Mouse (Mus musculus) neural tube, embryonic 12.5 days (tissue): ENCODE measurements around the gene Cbx6. TPM values are rescaled to one million over a fixed set of nuclear protein-coding genes. Genes with fewer than 3 reads are reported as not detected.

Experiments
- ATAC-seq: fragments of 200-750 bp; cut with Nextera tagmentation; 2 replicates; pipeline ENCODE4 v1.8.0; 2017; ENCODE audit warnings: low read depth, mild to moderate bottlenecking, moderate TSS enrichment, moderate library complexity; ENCODE audit not compliant: low FRiP score
- H3K27ac ChIP-seq: fragments of 300-500 bp; sonication (generic); 2 replicates; pipeline ENCODE4 v1.5.1; 2016
- H3K27me3 ChIP-seq: fragments of 300-500 bp; sonication (generic); replicated peaks from 2 replicates; pipeline ENCODE4 v1.6.1; 2016; ENCODE audit warnings: mild to moderate bottlenecking
- H3K36me3 ChIP-seq: fragments of 300-500 bp; sonication (generic); 2 replicates; pipeline ENCODE4 v1.6.1; 2016; ENCODE audit warnings: mild to moderate bottlenecking
- H3K4me1 ChIP-seq: fragments of 300-500 bp; sonication (generic); 2 replicates; pipeline ENCODE4 v1.6.1; 2016
- H3K4me2 ChIP-seq: fragments of 300-500 bp; sonication (generic); replicated peaks from 2 replicates; pipeline ENCODE4 v1.6.1; 2016; ENCODE audit warnings: mild to moderate bottlenecking
- H3K4me3 ChIP-seq: fragments of 300-500 bp; sonication (generic); 2 replicates; pipeline ENCODE4 v1.5.1; 2016
- H3K9ac ChIP-seq: fragments of 300-500 bp; sonication (generic); 2 replicates; pipeline ENCODE4 v1.6.1; 2016; ENCODE audit warnings: mild to moderate bottlenecking
- H3K9me3 ChIP-seq: fragments of 300-500 bp; sonication (generic); 2 replicates; pipeline ENCODE4 v1.6.1; 2016; ENCODE audit warnings: mild to moderate bottlenecking
- WGBS: fragments of 180-500 bp; shearing (Covaris S2); methylation state at CpG from one replicate; pipeline ENCODE4 v1.1.7; 2016; 5-methylcytosine and 5-hydroxymethylcytosine counted together
- polyA plus RNA-seq: library from polyadenylated mRNA; unstranded; fragments of >200 nt; fragmentation: Nextera tagmentation; extraction: Ambion mirVana; gene quantifications from 2 replicates; pipeline ENCODE4 v1.2.1, GENCODE M21; 2016

The Cbx6 gene
- polyA plus RNA-seq, 1 experiment from 2014 or later = 32.8 TPM

GRCm38 (mm10) chr15:79858979-79859378 lies 24.5 kb upstream of the Cbx6 start:
- ATAC-seq = no peak
- no peaks in the 10 kb centered on the region for H3K9me3 ChIP-seq
- no peak overlapping the region for H3K9ac ChIP-seq
- WGBS = 88% methylated on average over 5 of the region's 5 CpGs
- H3K4me2 ChIP-seq = no peak overlapping the region
- no peaks in the 10 kb centered on the region for H3K36me3 ChIP-seq
- no peaks in the 10 kb centered on the region for H3K27me3 ChIP-seq
- no peak overlapping the region for H3K27ac ChIP-seq
- no peaks in the 10 kb centered on the region for H3K4me1 ChIP-seq
- no peak overlapping the region for H3K4me3 ChIP-seq

- WGBS = 96% methylated on average over 2 of the region's 2 CpGs
These were observed 15.7 kb upstream of the Cbx6 start for GRCm38 (mm10) chr15:79850143-79850542.

GRCm38 (mm10) chr15:79847100-79847499 lies 12.6 kb upstream of the Cbx6 start:
- H3K27ac ChIP-seq = no peak overlapping the region
- no peak overlapping the region for H3K9ac ChIP-seq
- H3K9me3 ChIP-seq = no peaks in the 10 kb centered on the region
- no peak for ATAC-seq
- no peaks in the 10 kb centered on the region for H3K36me3 ChIP-seq
- no peak overlapping the region for H3K4me3 ChIP-seq
- 27% methylated on average over 5 of the region's 5 CpGs for WGBS
- no peak overlapping the region for H3K4me2 ChIP-seq
- no peaks in the 10 kb centered on the region for H3K27me3 ChIP-seq
- peaks cover 6% of the 10 kb centered on the region; the same call in 1 of the 2 replicates for H3K4me1 ChIP-seq

More at GRCm38 (mm10) chr15:79850143-79850542, 15.7 kb upstream of the Cbx6 start:
- H3K36me3 ChIP-seq = no peaks in the 10 kb centered on the region
- H3K4me3 ChIP-seq = no peak overlapping the region
- ATAC-seq = no peak
- H3K4me1 ChIP-seq = peaks cover 6% of the 10 kb centered on the region; the same call in 1 of the 2 replicates
- no peaks in the 10 kb centered on the region for H3K9me3 ChIP-seq
- no peak overlapping the region for H3K4me2 ChIP-seq
- no peak overlapping the region for H3K9ac ChIP-seq
- H3K27ac ChIP-seq = no peak overlapping the region
- H3K27me3 ChIP-seq = no peaks in the 10 kb centered on the region

- Histone ChIP-seq H3K9me3 (no peaks in the 10 kb centered on the region), H3K27ac (no peak overlapping the region), H3K4me3 (no peak overlapping the region), H3K27me3 (0 out of 2 replicates have a peak, but pooled peaks cover 3% of the 10 kb centered on the region), H3K4me2 (no peak overlapping the region), H3K4me1 (peaks cover 6% of the 10 kb centered on the region; the same call in 1 of the 2 replicates), H3K36me3 (no peaks in the 10 kb centered on the region), H3K9ac (no peak overlapping the region)
- ATAC-seq = no peak
- 44% methylated on average over 4 of the region's 4 CpGs for WGBS
These were observed 11.5 kb upstream of the Cbx6 start for GRCm38 (mm10) chr15:79845986-79846385.

- no peak overlapping the region for H3K4me2 ChIP-seq
- H3K4me3 ChIP-seq = no peak overlapping the region
- no peak overlapping the region for H3K27ac ChIP-seq
- no peaks in the 10 kb centered on the region for H3K36me3 ChIP-seq
- H3K4me1 ChIP-seq = peaks cover 6% of the 10 kb centered on the region; the same call in 1 of the 2 replicates
- H3K27me3 ChIP-seq = 0 out of 2 replicates have a peak, but pooled peaks cover 3% of the 10 kb centered on the region
- WGBS = 85% methylated on average over 3 of the region's 3 CpGs
- ATAC-seq = no peak
- no peak overlapping the region for H3K9ac ChIP-seq
- H3K9me3 ChIP-seq = no peaks in the 10 kb centered on the region
These were observed 8.5 kb upstream of the Cbx6 start for GRCm38 (mm10) chr15:79842985-79843384.

- Histone ChIP-seq H3K27me3 (0 out of 2 replicates have a peak, but pooled peaks cover 3% of the 10 kb centered on the region), H3K36me3 (no peaks in the 10 kb centered on the region), H3K4me2 (no peak overlapping the region), H3K27ac (no peak overlapping the region), H3K9me3 (no peaks in the 10 kb centered on the region), H3K4me1 (peaks cover 7% of the 10 kb centered on the region; the same call in 1 of the 2 replicates), H3K9ac (no peak overlapping the region), H3K4me3 (no peak overlapping the region)
- WGBS = 67% methylated on average over 2 of the region's 2 CpGs
- ATAC-seq = no peak
These were observed 5.8 kb upstream of the Cbx6 start for GRCm38 (mm10) chr15:79840281-79840680.

GRCm38 (mm10) chr15:79834881-79835260 lies 383 bp upstream of the Cbx6 start:
- no peak overlapping the region for H3K4me3 ChIP-seq

GRCm38 (mm10) chr15:79833251-79834050 lies 1.0 kb downstream of the Cbx6 start:
- no peaks in the 10 kb centered on the region for H3K27me3 ChIP-seq
- under 1% methylated on average over 41 of the region's 41 CpGs for WGBS
- H3K9me3 ChIP-seq = no peaks in the 10 kb centered on the region
- peak overlapping the region; percentile 82 for H3K9ac ChIP-seq
- peaks cover 55% of the 10 kb centered on the region for H3K4me1 ChIP-seq
- peaks cover 11% of the 10 kb centered on the region for H3K36me3 ChIP-seq
- H3K27ac ChIP-seq = peak overlapping the region; percentile 84
- ATAC-seq = no peak
- peak overlapping the region; percentile 89 for H3K4me2 ChIP-seq
- H3K4me3 ChIP-seq = peak overlapping the region; percentile 61

More at GRCm38 (mm10) chr15:79834881-79835260, 383 bp upstream of the Cbx6 start:
- 0 out of 2 replicates have a peak, but pooled peaks cover 7% of the 10 kb centered on the region for H3K36me3 ChIP-seq
- H3K27me3 ChIP-seq = no peaks in the 10 kb centered on the region
- peaks cover 41% of the 10 kb centered on the region for H3K4me1 ChIP-seq
- no peak; the same call in 1 of the 2 replicates for ATAC-seq
- peak overlapping the region; percentile 84 for H3K27ac ChIP-seq
- H3K4me2 ChIP-seq = peak overlapping the region; percentile 89
- peak overlapping the region; percentile 82; the same call in 1 of the 2 replicates for H3K9ac ChIP-seq
- H3K9me3 ChIP-seq = no peaks in the 10 kb centered on the region
- WGBS = 55% methylated on average over 9 of the region's 9 CpGs

- Histone ChIP-seq H3K36me3 (peaks cover 22% of the 10 kb centered on the region), H3K4me3 (peak overlapping the region; percentile 61), H3K9me3 (no peaks in the 10 kb centered on the region), H3K27ac (no peak overlapping the region), H3K4me1 (peaks cover 64% of the 10 kb centered on the region), H3K9ac (peak overlapping the region; percentile 82), H3K27me3 (no peaks in the 10 kb centered on the region), H3K4me2 (peak overlapping the region; percentile 89)
- ATAC-seq = no peak
- 33% methylated on average over 18 of the region's 18 CpGs for WGBS
These were observed 2.2 kb downstream of the Cbx6 start for GRCm38 (mm10) chr15:79832064-79832900.

- H3K27ac ChIP-seq = no peak overlapping the region
- no peak for ATAC-seq
- 13% methylated on average over 4 of the region's 4 CpGs for WGBS
- H3K9me3 ChIP-seq = no peaks in the 10 kb centered on the region
- no peak overlapping the region for H3K9ac ChIP-seq
- no peak overlapping the region for H3K4me2 ChIP-seq
- peaks cover 38% of the 10 kb centered on the region for H3K36me3 ChIP-seq
- H3K27me3 ChIP-seq = no peaks in the 10 kb centered on the region
- peaks cover 74% of the 10 kb centered on the region for H3K4me1 ChIP-seq
- H3K4me3 ChIP-seq = no peak overlapping the region
These were observed 4.1 kb downstream of the Cbx6 start for GRCm38 (mm10) chr15:79830388-79830787.

GRCm38 (mm10) chr15:79829431-79829830 lies 5.1 kb downstream of the Cbx6 start:
- ATAC-seq = no peak
- Histone ChIP-seq H3K4me3 (no peak overlapping the region), H3K9ac (0 out of 2 replicates have a peak overlapping the region, but pooled peaks have one; percentile 29), H3K27me3 (no peaks in the 10 kb centered on the region), H3K9me3 (no peaks in the 10 kb centered on the region), H3K4me1 (peaks cover 74% of the 10 kb centered on the region), H3K27ac (no peak overlapping the region), H3K36me3 (peaks cover 44% of the 10 kb centered on the region), H3K4me2 (peak overlapping the region; percentile 49)
- WGBS = 60% methylated on average over 5 of the region's 5 CpGs
